9 mouse cellular contexts compared by ENCODE assay signal in the genomic region with DNA sequence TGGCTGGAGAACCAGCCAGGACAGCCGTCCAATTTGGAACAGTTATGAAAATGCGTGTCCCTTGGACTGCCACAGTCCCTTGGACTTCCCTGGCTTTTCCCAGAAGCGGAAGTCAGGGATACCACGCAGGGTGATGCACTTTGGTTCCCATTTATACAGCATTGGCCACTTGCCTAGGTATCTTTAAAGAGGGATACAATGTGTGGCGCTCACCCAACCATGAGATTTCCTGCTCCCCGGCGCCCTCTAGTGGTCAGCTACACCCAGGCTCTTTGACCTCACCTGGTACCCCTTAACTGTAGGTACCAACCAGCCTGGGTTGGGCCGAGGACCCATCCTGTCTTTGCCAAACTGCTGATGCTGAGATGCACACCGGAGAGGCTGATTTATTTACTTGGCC. TPM values are rescaled to one million over a fixed set of nuclear protein-coding genes. Genes with fewer than 3 reads are reported as not detected.
DNase-seq lines count a peak whose midpoint lies in the region; ATAC-seq and TF ChIP-seq lines count a peak whose summit lies in the region.
"Had no signal": no experiment of that assay in that cellular context is flagged by ENCODE, and none has a peak within 500 bp of the region (broad histone marks: within the 10 kb centered on the region; RNA-seq: fewer than 3 reads in every experiment).

No protein-coding gene starts in this region.

- H3K4me3 ChIP-seq in forebrain, postnatal 0 days (ENCODE audit: low read depth, low read length), result no peak overlapping the region
- H3K4me3 ChIP-seq in hindbrain, embryonic 15.5 days, result no peak overlapping the region
- H3K4me3 ChIP-seq: megakaryocyte, embryonic 14.5 days had no signal

- TF ChIP-seq CTCF in forebrain, postnatal 0 days (IDR thresholded peaks at IDR 0.05; ENCODE audit: low read depth), result peak; percentile 80

- H3K4me1 ChIP-seq in forebrain, postnatal 0 days (ENCODE audit: insufficient read depth), result no peaks in the 10 kb centered on the region
- peaks cover 6% of the 10 kb centered on the region; the same call in 1 of the 2 replicates for H3K4me1 ChIP-seq in hindbrain, embryonic 15.5 days (replicated peaks)

- no peak overlapping the region for H3K9ac ChIP-seq in forebrain, postnatal 0 days
- H3K9ac ChIP-seq in hindbrain, embryonic 15.5 days, result no peak overlapping the region

- no peak overlapping the region for H3K4me2 ChIP-seq in forebrain, postnatal 0 days (ENCODE audit: low read depth)
- H3K4me2 ChIP-seq in hindbrain, embryonic 15.5 days, result no peak overlapping the region

- WGBS in forebrain, postnatal 0 days, result 21% methylated on average over 9 of the region's 9 CpGs
- 24% methylated on average over 9 of the region's 9 CpGs for WGBS in hindbrain, embryonic 15.5 days

- DNase-seq in Muller cell, postnatal 12 days (ENCODE audit: inconsistent ontology term), result peak; percentile 70
- peak; percentile 64 for DNase-seq in cerebellum, adult 11-12 months
- DNase-seq in forebrain, postnatal 0 days, result peak; percentile 70
- peak; percentile 78 to 84 for DNase-seq in layer of hippocampus, postnatal 14 days (ENCODE audit: low spot score in 2 of 2)
- peak; percentile 84 for DNase-seq in lung, postnatal 25 days (ENCODE audit: low spot score)
- peak; percentile 85 to 86 for DNase-seq in right cerebral cortex, adult 2 months (ENCODE audit: low spot score in 2 of 2)
- DNase-seq in urinary bladder, postnatal 14 days (ENCODE audit: low spot score), result peak; percentile 83

- H3K27me3 ChIP-seq in forebrain, postnatal 0 days (ENCODE audit: insufficient read depth, low read length), result no peaks in the 10 kb centered on the region
- H3K27me3 ChIP-seq in hindbrain, embryonic 15.5 days, result no peaks in the 10 kb centered on the region

- H3K27ac ChIP-seq in forebrain, postnatal 0 days (ENCODE audit: low read depth, low read length), result no peak overlapping the region
- no peak overlapping the region for H3K27ac ChIP-seq in hindbrain, embryonic 15.5 days (replicated peaks)

- ATAC-seq in forebrain, postnatal 0 days, result peak; percentile 58
- ATAC-seq in hindbrain, embryonic 15.5 days (ENCODE audit: low FRiP score, low read depth), result peak; percentile 77

- no peaks in the 10 kb centered on the region for H3K9me3 ChIP-seq in forebrain, postnatal 0 days (ENCODE audit: low read length)
- no peaks in the 10 kb centered on the region for H3K9me3 ChIP-seq in hindbrain, embryonic 15.5 days

- H3K36me3 ChIP-seq in forebrain, postnatal 0 days (ENCODE audit: insufficient read depth), result no peaks in the 10 kb centered on the region
- no peaks in the 10 kb centered on the region for H3K36me3 ChIP-seq in hindbrain, embryonic 15.5 days

RNA-seq across cellular contexts. Expression of gene Abhd2, which starts 44.5 kb away (rescaled TPM):
- 66.8 and 88.0 TPM in 2 replicates for total RNA-seq in forebrain, postnatal 0 days (2014; rRNA removed)
- 22.5 and 26.0 TPM in 2 replicates for polyA plus RNA-seq in forebrain, postnatal 0 days (2015; fragmentation: Nextera tagmentation; extraction: Ambion mirVana)
- 18.9 and 19.8 TPM in 2 replicates for polyA plus RNA-seq in hindbrain, embryonic 15.5 days (2015; fragmentation: Nextera tagmentation; extraction: Ambion mirVana)
- total RNA-seq in layer of hippocampus, postnatal 14 days (2021), result 10 to 100 TPM; 87.6 to 93.2 TPM
